Mouse (Mus musculus): ENCODE data around the gene Gpr143. TPM values are rescaled to one million over a fixed set of nuclear protein-coding genes. Genes with fewer than 3 reads are reported as not detected.
"Not testable (repeated sequence)": the region's sequence is repeated elsewhere in the genome, so short reads cannot be mapped to it uniquely, and the experiment has no call there.

The Gpr143 gene
- polyA plus RNA-seq, 2 experiments = 0.29 to 0.39 TPM

GRCm38 (mm10) chrX:152813339-152813738 lies 31.6 kb downstream of the Gpr143 start:
- WGBS = 77% methylated on average over 3 of the region's 3 CpGs
- TF ChIP-seq POLR2A (IDR thresholded peaks at IDR 0.05; ENCODE audit: borderline replicate concordance, extremely low read depth, insufficient read depth, insufficient read length) = no peak

GRCm38 (mm10) chrX:152818996-152819395 lies 37.3 kb downstream of the Gpr143 start:
- Histone ChIP-seq H3K4me1 (ENCODE audit: control insufficient read depth, insufficient read depth, low read length) (no peaks in the 10 kb centered on the region), H3K9me3 (ENCODE audit: control insufficient read depth, low read length) (no peaks in the 10 kb centered on the region), H3K27me3 (ENCODE audit: control insufficient read depth, insufficient read depth, low read length) (no peaks in the 10 kb centered on the region), H3K4me2 (replicated peaks; ENCODE audit: low read depth, low read length, severe bottlenecking) (no peak overlapping the region), H3K36me3 (ENCODE audit: control insufficient read depth, insufficient read depth, low read length) (no peaks in the 10 kb centered on the region), H3K27ac (replicated peaks; ENCODE audit: low read depth, low read length) (no peak overlapping the region), H3K4me3 (replicated peaks; ENCODE audit: low read length) (no peak overlapping the region), H3K9ac (ENCODE audit: low read depth, low read length, severe bottlenecking) (no peak overlapping the region)
- peak; percentile 25 for DNase-seq (ENCODE audit: low spot score)
- no peak for ATAC-seq (ENCODE audit: low FRiP score, low read depth)
- TF ChIP-seq POLR2A (IDR thresholded peaks at IDR 0.05; ENCODE audit: borderline replicate concordance, extremely low read depth, insufficient read depth, insufficient read length) = no peak

More at GRCm38 (mm10) chrX:152813339-152813738, 31.6 kb downstream of the Gpr143 start:
- no peaks in the 10 kb centered on the region for H3K9me3 ChIP-seq (ENCODE audit: control insufficient read depth, low read length)
- no peak overlapping the region for H3K27ac ChIP-seq (replicated peaks; ENCODE audit: low read depth, low read length)
- DNase-seq (ENCODE audit: low spot score) (no peak), ATAC-seq (ENCODE audit: low FRiP score, low read depth) (no peak)
- H3K27me3 ChIP-seq (ENCODE audit: control insufficient read depth, insufficient read depth, low read length) = no peaks in the 10 kb centered on the region
- no peak overlapping the region for H3K4me2 ChIP-seq (replicated peaks; ENCODE audit: low read depth, low read length, severe bottlenecking)
- no peak overlapping the region for H3K4me3 ChIP-seq (replicated peaks; ENCODE audit: low read length)
- H3K4me1 ChIP-seq (ENCODE audit: control insufficient read depth, insufficient read depth, low read length) = no peaks in the 10 kb centered on the region
- H3K36me3 ChIP-seq (ENCODE audit: control insufficient read depth, insufficient read depth, low read length) = no peaks in the 10 kb centered on the region
- no peak overlapping the region for H3K9ac ChIP-seq (ENCODE audit: low read depth, low read length, severe bottlenecking)

DNA sequence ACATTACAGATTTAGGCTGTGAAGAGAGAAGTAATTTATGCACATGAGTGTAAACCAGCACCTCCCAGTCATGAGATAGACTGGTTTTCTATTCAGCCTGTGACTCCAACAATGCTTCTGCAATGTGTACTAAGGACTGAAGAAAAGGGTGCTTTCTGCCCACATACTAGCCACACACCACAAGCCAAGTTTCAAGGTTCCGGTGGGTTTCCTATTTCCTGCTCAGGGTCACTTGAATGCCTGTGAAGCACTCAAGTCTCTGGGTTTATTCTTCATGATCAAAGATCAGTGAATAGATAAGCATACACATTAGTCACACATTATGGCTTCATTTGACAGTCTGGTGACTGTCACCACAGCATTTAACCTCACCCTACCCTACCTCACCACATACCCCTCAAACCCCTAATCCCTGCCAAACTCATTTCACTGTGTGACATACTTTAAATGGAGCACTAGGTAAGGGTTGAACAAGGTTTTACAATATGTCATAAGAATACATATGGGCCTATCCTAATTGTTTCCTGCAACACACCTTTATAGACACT lies 49.4 kb downstream of the Gpr143 start:
- H3K27me3 ChIP-seq (ENCODE audit: control insufficient read depth, insufficient read depth, low read length); ATAC-seq (ENCODE audit: low FRiP score, low read depth); DNase-seq (ENCODE audit: low spot score); H3K9ac ChIP-seq (ENCODE audit: low read depth, low read length, severe bottlenecking); H3K27ac ChIP-seq (replicated peaks; ENCODE audit: low read depth, low read length); H3K9me3 ChIP-seq (ENCODE audit: control insufficient read depth, low read length); H3K36me3 ChIP-seq (ENCODE audit: control insufficient read depth, insufficient read depth, low read length); H3K4me1 ChIP-seq (ENCODE audit: control insufficient read depth, insufficient read depth, low read length); H3K4me3 ChIP-seq (replicated peaks; ENCODE audit: low read length); H3K4me2 ChIP-seq (replicated peaks; ENCODE audit: low read depth, low read length, severe bottlenecking): not testable (repeated sequence)
- no CpG with 5 or more reads among the region's 1 CpGs for WGBS

GRCm38 (mm10) chrX:152834940-152835339 lies 53.2 kb downstream of the Gpr143 start:
- peak; percentile 52 for DNase-seq (ENCODE audit: low spot score)
- H3K27ac ChIP-seq (replicated peaks; ENCODE audit: low read depth, low read length); ATAC-seq (ENCODE audit: low FRiP score, low read depth); H3K9ac ChIP-seq (ENCODE audit: low read depth, low read length, severe bottlenecking); H3K4me2 ChIP-seq (replicated peaks; ENCODE audit: low read depth, low read length, severe bottlenecking); H3K4me1 ChIP-seq (ENCODE audit: control insufficient read depth, insufficient read depth, low read length); H3K9me3 ChIP-seq (ENCODE audit: control insufficient read depth, low read length); H3K4me3 ChIP-seq (replicated peaks; ENCODE audit: low read length); H3K27me3 ChIP-seq (ENCODE audit: control insufficient read depth, insufficient read depth, low read length); H3K36me3 ChIP-seq (ENCODE audit: control insufficient read depth, insufficient read depth, low read length): not testable (repeated sequence)
- WGBS = 23% methylated on average over 5 of the region's 5 CpGs

DNA sequence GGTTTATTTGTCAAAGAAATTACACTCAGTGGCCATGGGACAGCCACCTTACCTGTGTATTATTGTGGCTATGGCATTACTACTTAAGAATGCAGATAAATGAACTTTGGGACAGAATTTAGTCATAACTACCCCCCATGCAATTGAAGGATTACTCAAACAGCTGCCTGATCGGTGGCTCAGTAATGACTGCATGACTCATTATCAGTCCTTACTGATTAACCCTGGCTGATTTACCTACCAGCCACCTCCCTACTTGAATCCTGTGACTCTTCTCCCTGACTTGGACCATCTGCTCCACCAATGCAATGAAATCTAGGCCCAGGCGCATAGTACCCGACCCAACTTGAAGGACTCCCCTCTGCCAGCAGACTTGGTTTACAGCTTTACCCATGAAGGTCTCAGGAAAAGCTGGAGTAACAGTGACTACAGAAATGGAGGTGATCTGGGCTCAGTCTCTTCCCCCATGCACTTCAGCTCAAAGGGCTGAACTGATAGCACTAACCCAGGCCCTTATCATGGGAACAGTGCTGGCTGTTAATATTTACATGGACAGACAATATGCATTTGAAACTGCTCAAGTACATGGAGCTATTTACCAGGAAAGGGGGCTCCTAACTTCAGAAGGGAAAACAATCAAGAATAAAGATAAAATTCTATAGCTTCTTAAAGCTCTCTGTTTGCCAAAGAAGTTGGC lies 73.5 kb downstream of the Gpr143 start:
- no peaks in the 10 kb centered on the region for H3K9me3 ChIP-seq (ENCODE audit: control insufficient read depth, low read length)
- no peak overlapping the region for H3K4me2 ChIP-seq (replicated peaks; ENCODE audit: low read depth, low read length, severe bottlenecking)
- TF ChIP-seq POLR2A (IDR thresholded peaks at IDR 0.05; ENCODE audit: borderline replicate concordance, extremely low read depth, insufficient read depth, insufficient read length) = no peak
- no peak overlapping the region for H3K27ac ChIP-seq (replicated peaks; ENCODE audit: low read depth, low read length)
- no peak overlapping the region for H3K4me3 ChIP-seq (replicated peaks; ENCODE audit: low read length)
- no peak overlapping the region for H3K9ac ChIP-seq (ENCODE audit: low read depth, low read length, severe bottlenecking)
- H3K36me3 ChIP-seq (ENCODE audit: control insufficient read depth, insufficient read depth, low read length) = no peaks in the 10 kb centered on the region
- 90% methylated on average over 3 of the region's 3 CpGs for WGBS
- H3K27me3 ChIP-seq (ENCODE audit: control insufficient read depth, insufficient read depth, low read length) = no peaks in the 10 kb centered on the region
- no peak for DNase-seq (ENCODE audit: low spot score)
- H3K4me1 ChIP-seq (ENCODE audit: control insufficient read depth, insufficient read depth, low read length) = no peaks in the 10 kb centered on the region
- no peak for ATAC-seq (ENCODE audit: low FRiP score, low read depth)

Other genes starting within 250 kb of the Gpr143 start
- not detected in 2 replicates for gene Cldn34a, start 218.6 kb upstream of the Gpr143 start, polyA plus RNA-seq (2012; rRNA removed)
- gene Cldn34a, start 218.6 kb upstream of the Gpr143 start, polyA plus RNA-seq (2014; fragmentation: Nextera tagmentation; extraction: Ambion mirVana) = not detected in 2 replicates
- gene Shroom2, start 12.5 kb upstream of the Gpr143 start, polyA plus RNA-seq (2012; rRNA removed) = 7.0 and 8.0 TPM in 2 replicates
- gene Shroom2, start 12.5 kb upstream of the Gpr143 start, polyA plus RNA-seq (2014; fragmentation: Nextera tagmentation; extraction: Ambion mirVana) = 8.2 and 8.7 TPM in 2 replicates
- gene Usp51, start 224.5 kb downstream of the Gpr143 start, polyA plus RNA-seq (2012; rRNA removed) = 1.1 TPM in 2 replicates
- 1.5 and 2.1 TPM in 2 replicates for gene Usp51, start 224.5 kb downstream of the Gpr143 start, polyA plus RNA-seq (2014; fragmentation: Nextera tagmentation; extraction: Ambion mirVana)